Mouse (Mus musculus): ENCODE measurements around the gene Rbm10. TPM values are rescaled to one million over a fixed set of nuclear protein-coding genes. Genes with fewer than 3 reads are reported as not detected.

Rbm10 gene
- total RNA-seq (2021): 10 to 100 TPM; 45.5 to 48.6 TPM

GRCm38 (mm10) chrX:20617176-20617902, at the start of gene Rbm10, which contains the start of gene Ndufb11:
Gene Rbm10 (plus strand): TSS chrX:20617503.
Gene Ndufb11 (minus strand): TSS chrX:20617619.
- intact Hi-C loops (cut with DNase I): no loop called here
- peak; percentile 77 to 93 for DNase-seq (ENCODE audit: low spot score in 2 of 2)

DNA sequence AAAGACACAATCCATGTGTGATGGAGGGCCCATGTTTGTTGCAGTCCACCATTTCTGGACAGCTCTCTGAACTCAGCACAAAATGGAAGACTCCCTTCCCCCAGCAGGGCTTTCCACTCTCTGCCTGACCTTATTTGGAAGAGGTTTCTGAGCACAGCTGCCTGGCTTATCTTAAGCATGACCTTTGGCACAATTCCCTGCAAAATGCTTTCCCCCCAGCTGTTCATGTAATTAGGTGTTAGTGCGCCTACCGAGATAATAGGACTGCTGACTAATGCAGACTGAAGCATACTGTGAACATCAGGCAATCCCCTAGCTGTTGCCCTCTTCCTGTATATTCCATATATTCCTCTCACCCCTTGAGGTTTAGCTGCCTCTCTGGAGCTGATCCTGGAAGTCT, 46.3 kb upstream of the Rbm10 start:
- no peak for DNase-seq (ENCODE audit: low spot score in 2 of 2)
- intact Hi-C loops (cut with DNase I): no loop called here

GRCm38 (mm10) chrX:20572683-20573082, 44.6 kb upstream of the Rbm10 start:
- intact Hi-C loops (cut with DNase I): no loop called here
- no peak for DNase-seq (ENCODE audit: low spot score in 2 of 2)

GRCm38 (mm10) chrX:20573927-20574326, 43.4 kb upstream of the Rbm10 start:
- intact Hi-C loops (cut with DNase I): no loop called here
- DNase-seq (ENCODE audit: low spot score in 2 of 2): no peak

DNA sequence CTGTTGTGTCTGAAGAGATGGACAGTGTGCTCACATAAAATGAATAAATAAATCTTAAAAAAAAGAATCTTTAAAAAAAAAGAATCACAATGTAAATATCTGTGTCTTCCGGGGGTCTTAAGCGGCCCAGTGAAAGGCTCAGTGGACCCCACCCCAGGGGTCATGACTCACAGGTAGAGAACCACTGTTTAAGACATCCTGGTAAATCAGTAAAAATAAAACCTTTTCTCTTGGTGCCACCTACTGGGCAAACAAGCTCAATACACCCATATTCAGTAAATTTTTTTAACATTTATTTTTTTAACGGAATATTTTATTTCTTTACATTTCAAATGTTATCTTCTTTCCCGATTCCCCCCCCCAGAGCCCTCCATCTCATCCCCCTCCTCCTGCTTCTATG, 29.3 kb upstream of the Rbm10 start:
- intact Hi-C loops (cut with DNase I): no loop called here

GRCm38 (mm10) chrX:20608500-20608899, 8.8 kb upstream of the Rbm10 start:
- DNase-seq (ENCODE audit: low spot score in 2 of 2): no peak
- intact Hi-C loops (cut with DNase I): no loop called here

More for the DNA sequence above, 29.3 kb upstream of the Rbm10 start:
- DNase-seq (ENCODE audit: low spot score in 2 of 2): peak in 1 of 2 experiments; percentile 1

DNA sequence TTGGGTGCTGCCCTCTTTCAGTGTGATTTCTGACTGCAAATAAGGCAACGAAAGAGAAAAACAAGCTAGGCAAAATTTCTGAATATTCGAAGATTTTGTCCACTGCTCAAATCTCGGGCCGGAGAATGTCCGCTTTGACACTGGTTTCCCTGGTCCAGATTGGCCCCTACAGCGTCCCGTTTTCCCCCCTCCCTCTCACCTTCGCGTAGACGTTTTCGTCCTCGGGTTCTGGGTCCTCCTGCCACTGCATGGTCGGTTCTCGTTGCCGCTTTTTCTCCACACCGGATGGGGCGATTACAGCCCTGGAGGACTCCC, 485 bp upstream of the Rbm10 start:
- intact Hi-C loops (cut with DNase I): no loop called here
- DNase-seq (ENCODE audit: low spot score in 2 of 2): peak in 1 of 2 experiments; percentile 51

- intact Hi-C loops (cut with DNase I): no loop called here
- DNase-seq (ENCODE audit: low spot score in 2 of 2): no peak
Measured at GRCm38 (mm10) chrX:20617903-20618399, 648 bp downstream of the Rbm10 start.

GRCm38 (mm10) chrX:20638141-20638540, 20.8 kb downstream of the Rbm10 start:
- intact Hi-C loops (cut with DNase I): no loop called here
- DNase-seq (ENCODE audit: low spot score in 2 of 2): no peak

DNA sequence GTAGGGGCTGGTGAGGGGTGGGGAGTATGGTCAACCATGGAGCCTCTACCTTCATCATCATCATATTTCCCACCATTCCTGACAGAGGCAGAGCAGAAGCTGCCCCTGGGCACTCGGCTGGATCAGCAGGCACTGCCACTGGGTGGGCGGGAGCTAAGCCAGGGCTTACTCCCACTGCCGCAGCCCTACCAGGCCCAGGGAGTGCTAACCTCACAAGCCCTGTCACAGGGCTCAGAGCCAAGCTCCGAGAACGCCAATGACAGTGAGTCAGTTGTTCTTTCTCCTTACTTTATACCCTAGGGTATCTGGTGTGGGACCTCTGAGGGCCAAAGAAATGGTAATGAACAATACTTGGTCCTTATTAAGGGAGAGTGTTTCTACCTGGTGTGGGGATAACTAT, 27.5 kb downstream of the Rbm10 start:
- no peak for DNase-seq (ENCODE audit: low spot score in 2 of 2)
- intact Hi-C loops (cut with DNase I): no loop called here

DNA sequence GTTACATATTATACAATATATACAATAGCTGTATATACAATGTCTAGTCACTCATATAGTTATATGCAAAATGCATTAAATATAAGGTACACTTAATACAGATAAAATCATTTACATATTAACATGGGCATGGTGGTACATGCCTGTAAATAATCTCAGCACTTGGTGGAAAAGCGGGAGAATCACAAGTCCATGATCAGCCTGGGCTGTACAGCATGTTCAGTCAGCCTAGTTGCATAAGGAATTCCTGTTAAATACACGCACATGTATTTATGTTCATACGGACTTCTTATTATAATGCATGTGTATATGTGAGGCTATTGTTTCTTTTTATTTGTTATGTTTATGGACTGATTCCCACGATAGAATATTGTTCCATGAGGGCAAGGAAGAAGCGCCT, 40.3 kb downstream of the Rbm10 start:
- DNase-seq (ENCODE audit: low spot score in 2 of 2): no peak
- intact Hi-C loops (cut with DNase I): no loop called here

GRCm38 (mm10) chrX:20658026-20658652, 40.8 kb downstream of the Rbm10 start, which contains the start of gene Uba1:
Gene Uba1 (plus strand): TSS chrX:20658326.
- intact Hi-C loops (cut with DNase I): no loop called here
- peak; percentile 77 to 90 for DNase-seq (ENCODE audit: low spot score in 2 of 2)

GRCm38 (mm10) chrX:20658891-20659406, 41.6 kb downstream of the Rbm10 start:
- DNase-seq (ENCODE audit: low spot score in 2 of 2): no peak
- intact Hi-C loops (cut with DNase I): no loop called here

DNA sequence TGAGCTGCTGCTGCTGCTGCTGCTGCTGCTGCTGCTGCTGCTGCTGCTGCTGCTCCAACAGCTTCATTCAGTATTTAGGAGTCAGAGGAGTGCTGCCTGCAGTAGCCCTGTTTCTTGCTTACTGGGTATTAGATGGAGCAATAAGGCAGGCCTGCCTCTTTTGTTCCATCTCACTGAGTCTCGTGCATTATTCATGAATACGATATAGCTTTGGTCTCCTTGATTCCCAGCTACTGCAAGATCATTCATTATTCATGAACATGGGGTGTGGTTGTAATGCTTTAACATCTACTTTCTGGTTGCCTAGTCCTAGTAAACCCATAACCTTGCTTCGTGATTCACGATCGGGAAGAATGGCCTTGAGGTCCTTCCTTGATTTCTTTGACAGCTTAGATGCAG, 45.0 kb downstream of the Rbm10 start:
- intact Hi-C loops (cut with DNase I): loop anchor here (1.0 to 10.0 kb wide), 4 partner anchors 26 to 282 kb away; no protein-coding TSS in a partner anchor
- DNase-seq (ENCODE audit: low spot score in 2 of 2): no peak

GRCm38 (mm10) chrX:20662716-20663443, 45.6 kb downstream of the Rbm10 start:
- intact Hi-C loops (cut with DNase I): loop anchor here (1.0 to 10.0 kb wide), 4 partner anchors 26 to 282 kb away; no protein-coding TSS in a partner anchor
- DNase-seq (ENCODE audit: low spot score in 2 of 2): peak; percentile 82 to 93

- intact Hi-C loops (cut with DNase I): loop anchor here (2.0 to 10.0 kb wide), 3 partner anchors 25 to 281 kb away; no protein-coding TSS in a partner anchor
- DNase-seq (ENCODE audit: low spot score in 2 of 2): peak in 1 of 2 experiments; percentile 11
Measured at GRCm38 (mm10) chrX:20663444-20663790, 46.1 kb downstream of the Rbm10 start.

DNA sequence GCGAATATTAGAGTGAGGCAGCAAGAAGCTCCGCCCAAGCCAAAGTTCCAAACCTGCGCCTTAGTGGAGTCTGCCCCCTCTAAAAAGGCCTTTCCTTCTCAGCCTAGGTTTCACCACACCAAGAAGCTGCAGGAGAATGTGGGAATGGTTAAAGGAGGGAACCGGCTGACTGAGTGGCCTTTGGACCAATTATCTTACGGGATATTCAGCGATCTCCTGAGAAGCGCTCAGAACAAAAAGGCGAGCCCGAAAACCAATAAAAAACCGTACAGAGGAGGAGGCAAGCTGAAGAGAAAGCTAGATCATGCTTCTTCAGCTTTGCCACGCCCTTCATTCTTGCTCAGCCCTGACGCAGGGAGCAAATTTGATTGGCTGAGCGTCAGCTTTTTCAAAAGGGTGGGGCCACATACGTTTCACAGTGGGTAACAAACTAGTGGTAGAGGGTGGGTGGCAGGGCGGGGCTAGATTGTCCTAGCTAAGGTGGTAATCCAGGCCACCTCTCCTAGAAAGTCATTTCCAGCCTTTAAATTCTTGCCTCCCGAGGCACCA, 70.3 kb downstream of the Rbm10 start, which contains the start of gene Cdk16:
Gene Cdk16 (plus strand): TSS at position 436 of the 549 bp plus-strand sequence.
- peak; percentile 78 to 95 for DNase-seq (ENCODE audit: low spot score in 2 of 2)
- intact Hi-C loops (cut with DNase I): loop anchor here (2.0 to 5.0 kb wide), 3 partner anchors 17 to 85 kb away; no protein-coding TSS in a partner anchor

- DNase-seq (ENCODE audit: low spot score in 2 of 2): peak; percentile 72 to 89
- intact Hi-C loops (cut with DNase I): loop anchor here (2.0 to 5.0 kb wide), 3 partner anchors 17 to 84 kb away; no protein-coding TSS in a partner anchor
Measured at GRCm38 (mm10) chrX:20688068-20688547, 70.8 kb downstream of the Rbm10 start.

- DNase-seq (ENCODE audit: low spot score in 2 of 2): peak; percentile 19 to 24
- intact Hi-C loops (cut with DNase I): loop anchor here (2.0 to 5.0 kb wide), 3 partner anchors 16 to 84 kb away; no protein-coding TSS in a partner anchor
Measured at GRCm38 (mm10) chrX:20688615-20689014, 71.3 kb downstream of the Rbm10 start.

Measured in left cerebral cortex, postnatal 25 days (tissue).